Mouse (Mus musculus) midbrain, embryonic 10.5 days (tissue): ENCODE measurements around the gene Tmem51. TPM values are rescaled to one million over a fixed set of nuclear protein-coding genes. Genes with fewer than 3 reads are reported as not detected.

Experiments
- DNase-seq: peaks from one replicate; pipeline ENCODE4 v3.0.0-alpha.2; 2017; ENCODE audit warnings: low spot score
- H3K27ac ChIP-seq: fragments of 300-500 bp; sonication (generic); replicated peaks from 2 replicates; pipeline ENCODE4 v1.5.1; 2016; ENCODE audit warnings: mild to moderate bottlenecking
- H3K27me3 ChIP-seq: fragments of 300-500 bp; sonication (generic); 2 replicates; pipeline ENCODE4 v1.6.1; 2016; ENCODE audit warnings: low read depth, mild to moderate bottlenecking; ENCODE audit not compliant: poor library complexity, severe bottlenecking
- H3K36me3 ChIP-seq: fragments of 300-500 bp; sonication (generic); 2 replicates; pipeline ENCODE4 v1.6.1; 2016; ENCODE audit warnings: mild to moderate bottlenecking, moderate library complexity
- H3K4me1 ChIP-seq: fragments of 300-500 bp; sonication (generic); 2 replicates; pipeline ENCODE4 v1.6.1; 2016
- H3K4me3 ChIP-seq: fragments of 300-500 bp; sonication (generic); 2 replicates; pipeline ENCODE4 v1.5.1; 2016; ENCODE audit warnings: mild to moderate bottlenecking, moderate library complexity
- H3K9me3 ChIP-seq: fragments of 300-500 bp; sonication (generic); replicated peaks from 2 replicates; pipeline ENCODE4 v1.6.1; 2016; ENCODE audit warnings: mild to moderate bottlenecking
- WGBS: fragments of 180-500 bp; shearing (Covaris S2); methylation state at CpG from one replicate; pipeline ENCODE4 v1.1.7; 2016; 5-methylcytosine and 5-hydroxymethylcytosine counted together
- polyA plus RNA-seq: library from polyadenylated mRNA; unstranded; fragments of >200 nt; fragmentation: Nextera tagmentation; extraction: Ambion mirVana; gene quantifications from 2 replicates; pipeline ENCODE4 v1.2.1, GENCODE M21; 2016

Tmem51 gene
- polyA plus RNA-seq, 1 experiment from 2014 or later = 13.6 TPM

DNA sequence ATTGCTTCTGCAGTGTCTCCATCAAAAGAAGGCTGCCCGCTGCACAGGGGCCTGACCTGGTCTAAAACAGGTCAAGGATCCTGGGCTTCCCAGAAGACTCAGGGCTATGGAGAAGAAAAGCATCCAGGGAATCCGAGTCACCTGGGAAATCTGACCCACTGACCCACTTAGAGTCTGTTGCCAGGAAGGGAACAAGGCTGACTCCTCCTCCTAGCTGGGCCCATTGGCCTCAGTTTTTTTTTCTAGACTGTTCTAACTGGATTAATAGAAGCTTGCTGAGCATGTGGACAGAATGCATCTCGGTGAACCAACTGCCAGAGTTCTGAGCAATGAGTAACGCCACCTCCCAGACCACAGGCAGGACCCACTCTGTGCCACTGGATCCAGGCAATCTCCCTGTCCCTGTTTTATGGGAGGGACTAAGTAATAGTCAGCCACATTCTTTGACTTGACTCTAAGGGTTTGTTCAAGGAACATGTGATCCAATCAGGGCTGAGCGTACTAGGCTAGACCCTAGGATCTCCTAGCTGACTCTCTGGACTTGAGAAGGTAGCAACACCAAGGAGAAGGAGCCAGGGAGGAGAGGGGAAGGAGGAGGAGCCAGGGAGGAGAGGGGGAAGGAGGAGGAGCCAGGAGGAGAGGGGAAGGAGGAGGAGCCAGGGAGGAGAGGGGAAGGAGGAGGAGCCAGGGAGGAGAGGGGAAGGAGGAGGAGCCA, 90.6 kb downstream of the Tmem51 start:
- Histone ChIP-seq H3K9me3 (no peaks in the 10 kb centered on the region), H3K4me1 (peaks cover 6% of the 10 kb centered on the region), H3K36me3 (no peaks in the 10 kb centered on the region), H3K27me3 (no peaks in the 10 kb centered on the region), H3K4me3 (no peak overlapping the region), H3K27ac (no peak overlapping the region)
- no peak for DNase-seq
- 82% methylated on average over 5 of the region's 5 CpGs for WGBS

DNA sequence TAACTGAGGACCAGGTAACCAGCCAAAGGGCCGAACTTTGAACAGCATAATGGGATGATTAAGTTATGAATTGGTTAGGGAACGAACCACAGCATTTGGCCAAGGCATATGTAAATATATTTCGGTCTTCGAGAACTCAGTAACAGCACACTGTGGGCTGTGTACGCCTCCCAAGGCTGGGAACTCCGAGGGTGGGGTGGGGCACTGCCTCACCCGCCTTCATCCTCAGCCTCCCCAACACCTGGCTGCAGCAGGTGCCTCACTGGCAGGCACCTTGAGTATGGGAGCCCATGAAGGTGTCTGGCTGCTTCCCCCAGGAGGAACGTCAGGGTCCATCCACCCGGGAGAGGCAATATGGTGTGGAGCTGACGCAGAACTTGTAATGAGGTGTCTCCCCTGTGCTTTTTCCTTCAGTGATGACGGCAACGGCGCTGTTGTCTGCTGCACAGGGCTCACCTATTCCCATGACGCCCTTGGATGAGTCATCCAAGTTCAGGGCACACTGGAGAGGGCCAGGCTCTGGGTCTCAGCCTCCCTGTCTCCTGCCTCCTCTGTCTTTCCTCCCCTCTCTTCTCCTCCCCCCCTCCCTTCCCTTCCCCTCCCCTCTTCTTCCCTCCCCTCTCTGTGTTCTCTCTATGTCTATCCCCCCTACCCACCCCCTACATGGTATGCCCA, 91.4 kb downstream of the Tmem51 start:
- Histone ChIP-seq H3K36me3 (no peaks in the 10 kb centered on the region), H3K27me3 (no peaks in the 10 kb centered on the region), H3K27ac (no peak overlapping the region), H3K4me3 (no peak overlapping the region), H3K4me1 (no peaks in the 10 kb centered on the region), H3K9me3 (no peaks in the 10 kb centered on the region)
- WGBS = 85% methylated on average over 14 of the region's 14 CpGs
- no peak for DNase-seq

DNA sequence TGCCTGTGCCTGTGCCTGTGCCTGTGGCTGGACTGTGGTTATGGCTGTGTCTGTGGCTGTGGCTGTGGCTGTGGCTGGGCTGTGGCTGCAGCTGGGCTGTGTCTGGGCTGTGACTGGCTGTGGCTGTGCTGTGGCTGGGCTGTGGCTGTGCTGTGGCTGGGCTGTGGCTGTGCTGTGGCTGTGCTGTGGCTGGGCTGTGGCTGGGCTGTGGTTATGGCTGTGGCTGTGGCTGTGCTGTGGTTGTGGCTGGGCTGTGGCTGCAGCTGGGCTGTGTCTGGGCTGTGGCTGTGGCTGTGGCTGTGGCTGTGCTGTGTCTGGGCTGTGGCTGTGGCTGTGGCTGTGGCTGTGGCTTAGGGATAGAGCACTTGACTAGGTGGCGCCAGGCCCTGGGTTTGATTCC, 95.9 kb downstream of the Tmem51 start:
- H3K4me3 ChIP-seq = no peak overlapping the region
- H3K36me3 ChIP-seq = no peaks in the 10 kb centered on the region
- 89% methylated on average over 1 of the region's 1 CpGs for WGBS
- no peak overlapping the region for H3K27ac ChIP-seq
- no peaks in the 10 kb centered on the region for H3K4me1 ChIP-seq
- no peak for DNase-seq
- no peaks in the 10 kb centered on the region for H3K9me3 ChIP-seq
- H3K27me3 ChIP-seq = no peaks in the 10 kb centered on the region

DNA sequence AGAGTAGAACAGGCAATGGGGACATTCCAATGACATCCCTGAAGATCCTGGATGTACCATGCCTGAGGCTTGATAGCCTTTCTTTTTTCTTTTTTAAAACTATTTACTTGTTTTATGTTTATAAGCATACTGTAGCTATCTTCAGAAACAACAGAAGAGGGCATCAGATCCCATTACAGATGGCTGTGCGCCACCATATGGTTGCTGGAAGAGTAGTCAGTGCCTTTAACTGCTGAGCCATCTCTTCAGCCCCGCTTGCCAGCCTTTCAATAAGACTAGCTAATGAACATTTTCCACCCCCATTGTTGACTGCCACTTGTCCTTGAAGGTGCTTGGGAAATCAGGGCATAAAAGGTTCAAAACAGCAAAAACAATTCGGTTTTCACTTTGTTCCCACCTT, 100.4 kb downstream of the Tmem51 start:
- WGBS = 72% methylated on average over 3 of the region's 3 CpGs
- Histone ChIP-seq H3K4me1 (no peaks in the 10 kb centered on the region), H3K4me3 (no peak overlapping the region), H3K27ac (no peak overlapping the region), H3K9me3 (no peaks in the 10 kb centered on the region; the same call in 1 of the 2 replicates), H3K36me3 (no peaks in the 10 kb centered on the region), H3K27me3 (no peaks in the 10 kb centered on the region)
- no peak for DNase-seq

DNA sequence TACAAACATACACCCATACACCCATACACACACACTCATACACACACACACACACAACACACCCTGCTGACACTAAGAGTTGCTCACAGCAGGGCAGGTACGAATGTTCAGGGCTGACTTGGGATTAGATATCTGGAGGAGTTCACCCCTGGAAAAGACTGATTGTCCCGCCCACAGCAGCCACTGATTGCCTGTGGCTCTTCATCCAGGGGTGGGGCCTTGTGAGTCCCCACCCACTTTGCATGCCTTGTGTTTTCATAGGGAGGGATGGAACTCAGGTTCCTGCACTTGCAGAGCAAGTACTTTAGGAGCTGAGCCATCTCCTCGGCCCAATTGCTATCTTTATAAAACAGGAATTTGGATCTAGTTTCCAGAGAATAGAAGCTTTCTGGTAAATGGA, 102.6 kb downstream of the Tmem51 start:
- Histone ChIP-seq H3K27me3 (no peaks in the 10 kb centered on the region), H3K4me1 (no peaks in the 10 kb centered on the region), H3K27ac (no peak overlapping the region), H3K9me3 (no peaks in the 10 kb centered on the region; the same call in 1 of the 2 replicates), H3K36me3 (no peaks in the 10 kb centered on the region), H3K4me3 (no peak overlapping the region)
- no peak for DNase-seq
- 72% methylated on average over 3 of the region's 3 CpGs for WGBS

Other genes with a start within 250 kb of the Tmem51 start
- not detected in 2 replicates for gene Ctrc, start 237.9 kb downstream of the Tmem51 start, polyA plus RNA-seq
- 50.1 and 69.2 TPM in 2 replicates for gene Efhd2, start 209.4 kb downstream of the Tmem51 start, polyA plus RNA-seq
- gene Fhad1, start 69.2 kb downstream of the Tmem51 start, polyA plus RNA-seq = 1.6 and 1.9 TPM in 2 replicates
- 9.4 and 12.2 TPM in 2 replicates for gene Kazn, start 155.1 kb upstream of the Tmem51 start, polyA plus RNA-seq